Mouse (Mus musculus) neural tube, embryonic 14.5 days (tissue): ENCODE results near the gene Paqr5. TPM values are rescaled to one million over a fixed set of nuclear protein-coding genes. Genes with fewer than 3 reads are reported as not detected.

ENCODE experiments used
- ATAC-seq: fragments of 200-750 bp; cut with Nextera tagmentation; 2 replicates; pipeline ENCODE4 v1.8.0; 2017; ENCODE audit warnings: low read depth, mild to moderate bottlenecking, moderate TSS enrichment, moderate library complexity
- H3K27ac ChIP-seq: fragments of 300-500 bp; sonication (generic); 2 replicates; pipeline ENCODE4 v1.5.1; 2014; ENCODE audit warnings: low read depth, mild to moderate bottlenecking, control low read depth, low read length, moderate library complexity, mixed read lengths
- H3K27me3 ChIP-seq: fragments of 300-500 bp; sonication (generic); 2 replicates; pipeline ENCODE4 v1.6.1; 2014; ENCODE audit warnings: low read length; ENCODE audit not compliant: control insufficient read depth, insufficient read depth
- H3K36me3 ChIP-seq: fragments of 300-500 bp; sonication (generic); 2 replicates; pipeline ENCODE4 v1.6.1; 2014; ENCODE audit warnings: low read length, mixed read lengths; ENCODE audit not compliant: control insufficient read depth, insufficient read depth
- H3K4me1 ChIP-seq: fragments of 300-500 bp; sonication (generic); 2 replicates; pipeline ENCODE4 v1.6.1; 2014; ENCODE audit warnings: low read length; ENCODE audit not compliant: control insufficient read depth, insufficient read depth
- H3K4me2 ChIP-seq: fragments of 300-500 bp; sonication (generic); 2 replicates; pipeline ENCODE4 v1.6.1; 2014; ENCODE audit warnings: mild to moderate bottlenecking, low read depth, low read length, control low read depth
- H3K4me3 ChIP-seq: fragments of 300-500 bp; sonication (generic); 2 replicates; pipeline ENCODE4 v1.5.1; 2014; ENCODE audit warnings: low read depth, low read length, control low read depth, mixed read lengths
- H3K9ac ChIP-seq: fragments of 300-500 bp; sonication (generic); replicated peaks from 2 replicates; pipeline ENCODE4 v1.6.1; 2014; ENCODE audit warnings: low read depth, mild to moderate bottlenecking, control low read depth, low read length, mixed read lengths
- H3K9me3 ChIP-seq: fragments of 300-500 bp; sonication (generic); 2 replicates; pipeline ENCODE4 v1.6.1; 2016; ENCODE audit warnings: low read length; ENCODE audit not compliant: control insufficient read depth
- WGBS: fragments of 180-500 bp; shearing (Covaris S2); extraction: QIAGEN DNeasy Blood & Tissue Kit; methylation state at CpG from one replicate; pipeline ENCODE4 v1.1.7; 2014; 5-methylcytosine and 5-hydroxymethylcytosine counted together
- polyA plus RNA-seq: library from polyadenylated mRNA; unstranded; fragments of >200 nt; fragmentation: Nextera tagmentation; extraction: Ambion mirVana; gene quantifications from 2 replicates; pipeline ENCODE4 v1.2.1, GENCODE M21; 2014

Paqr5 gene
- polyA plus RNA-seq, 1 experiment from 2014 or later: 0.17 TPM

- WGBS: 5% methylated on average over 20 of the region's 20 CpGs
Measured at GRCm38 (mm10) chr9:62040008-62040608, 13.5 kb upstream of the Paqr5 start.

GRCm38 (mm10) chr9:62035806-62036205, 9.2 kb upstream of the Paqr5 start:
- Histone ChIP-seq H3K27me3 (no peaks in the 10 kb centered on the region), H3K4me1 (no peaks in the 10 kb centered on the region), H3K4me2 (no peak overlapping the region), H3K9ac (no peak overlapping the region), H3K9me3 (no peaks in the 10 kb centered on the region), H3K27ac (no peak overlapping the region), H3K4me3 (no peak overlapping the region), H3K36me3 (no peaks in the 10 kb centered on the region)
- ATAC-seq: no peak
- WGBS: 95% methylated on average over 1 of the region's 1 CpGs

More at GRCm38 (mm10) chr9:62040008-62040608, 13.5 kb upstream of the Paqr5 start:
- Histone ChIP-seq H3K27ac (no peak overlapping the region), H3K9me3 (no peaks in the 10 kb centered on the region), H3K9ac (no peak overlapping the region), H3K36me3 (no peaks in the 10 kb centered on the region), H3K27me3 (no peaks in the 10 kb centered on the region), H3K4me2 (peak overlapping the region; percentile 31; the same call in 1 of the 2 replicates), H3K4me3 (no peak overlapping the region), H3K4me1 (no peaks in the 10 kb centered on the region)
- ATAC-seq: peak; percentile 79; the same call in 1 of the 2 replicates

GRCm38 (mm10) chr9:62032206-62032605, 5.5 kb upstream of the Paqr5 start:
- Histone ChIP-seq H3K4me3 (no peak overlapping the region), H3K9me3 (no peaks in the 10 kb centered on the region), H3K4me2 (no peak overlapping the region), H3K9ac (no peak overlapping the region), H3K27me3 (peaks cover 2% of the 10 kb centered on the region; the same call in 1 of the 2 replicates), H3K36me3 (no peaks in the 10 kb centered on the region), H3K27ac (no peak overlapping the region), H3K4me1 (no peaks in the 10 kb centered on the region)
- 88% methylated on average over 3 of the region's 3 CpGs for WGBS
- ATAC-seq: no peak

- no peak overlapping the region for H3K9ac ChIP-seq
- H3K4me3 ChIP-seq: no peak overlapping the region
- 72% methylated on average over 3 of the region's 3 CpGs for WGBS
Measured at GRCm38 (mm10) chr9:62028072-62028471, 1.4 kb upstream of the Paqr5 start.

GRCm38 (mm10) chr9:62025056-62025455, 1.6 kb downstream of the Paqr5 start:
- 52% methylated on average over 5 of the region's 5 CpGs for WGBS
- Histone ChIP-seq H3K4me3 (no peak overlapping the region), H3K27ac (no peak overlapping the region), H3K9me3 (no peaks in the 10 kb centered on the region), H3K36me3 (no peaks in the 10 kb centered on the region), H3K4me2 (no peak overlapping the region), H3K4me1 (peaks cover 5% of the 10 kb centered on the region; the same call in 1 of the 2 replicates), H3K27me3 (peaks cover 15% of the 10 kb centered on the region; the same call in 1 of the 2 replicates), H3K9ac (no peak overlapping the region)
- ATAC-seq: no peak

More at GRCm38 (mm10) chr9:62028072-62028471, 1.4 kb upstream of the Paqr5 start:
- Histone ChIP-seq H3K4me2 (no peak overlapping the region), H3K9me3 (no peaks in the 10 kb centered on the region), H3K36me3 (no peaks in the 10 kb centered on the region), H3K4me1 (peaks cover 5% of the 10 kb centered on the region; the same call in 1 of the 2 replicates), H3K27me3 (peaks cover 15% of the 10 kb centered on the region; the same call in 1 of the 2 replicates), H3K27ac (no peak overlapping the region)
- ATAC-seq: no peak

GRCm38 (mm10) chr9:62023879-62024278, 2.8 kb downstream of the Paqr5 start:
- Histone ChIP-seq H3K27ac (no peak overlapping the region), H3K4me1 (peaks cover 5% of the 10 kb centered on the region; the same call in 1 of the 2 replicates), H3K27me3 (peaks cover 15% of the 10 kb centered on the region; the same call in 1 of the 2 replicates), H3K9ac (no peak overlapping the region), H3K36me3 (no peaks in the 10 kb centered on the region), H3K4me3 (no peak overlapping the region), H3K4me2 (no peak overlapping the region), H3K9me3 (no peaks in the 10 kb centered on the region)
- WGBS: 48% methylated on average over 4 of the region's 4 CpGs
- ATAC-seq: no peak

GRCm38 (mm10) chr9:62022961-62023680, 3.5 kb downstream of the Paqr5 start:
- Histone ChIP-seq H3K27me3 (peaks cover 15% of the 10 kb centered on the region; the same call in 1 of the 2 replicates), H3K4me2 (no peak overlapping the region), H3K9me3 (no peaks in the 10 kb centered on the region), H3K9ac (no peak overlapping the region), H3K4me3 (no peak overlapping the region), H3K4me1 (peaks cover 5% of the 10 kb centered on the region; the same call in 1 of the 2 replicates), H3K36me3 (no peaks in the 10 kb centered on the region), H3K27ac (no peak overlapping the region)
- ATAC-seq: no peak
- WGBS: 92% methylated on average over 6 of the region's 6 CpGs

- Histone ChIP-seq H3K4me3 (no peak overlapping the region), H3K27me3 (peaks cover 8% of the 10 kb centered on the region; the same call in 1 of the 2 replicates), H3K9me3 (no peaks in the 10 kb centered on the region), H3K36me3 (no peaks in the 10 kb centered on the region), H3K9ac (no peak overlapping the region), H3K4me2 (no peak overlapping the region), H3K27ac (no peak overlapping the region), H3K4me1 (peaks cover 4% of the 10 kb centered on the region; the same call in 1 of the 2 replicates)
- 38% methylated on average over 7 of the region's 7 CpGs for WGBS
- ATAC-seq: no peak
Measured at GRCm38 (mm10) chr9:62021583-62022120, 5.0 kb downstream of the Paqr5 start.

GRCm38 (mm10) chr9:62020259-62020658, 6.4 kb downstream of the Paqr5 start:
- H3K4me1 ChIP-seq: no peaks in the 10 kb centered on the region
- ATAC-seq: no peak
- 85% methylated on average over 7 of the region's 7 CpGs for WGBS

More at GRCm38 (mm10) chr9:62020259-62020658, 6.4 kb downstream of the Paqr5 start:
- Histone ChIP-seq H3K27ac (no peak overlapping the region), H3K36me3 (no peaks in the 10 kb centered on the region), H3K27me3 (peaks cover under 1% of the 10 kb centered on the region; the same call in 1 of the 2 replicates), H3K4me3 (no peak overlapping the region), H3K9ac (no peak overlapping the region), H3K9me3 (no peaks in the 10 kb centered on the region), H3K4me2 (no peak overlapping the region)
